Mouse (Mus musculus) cerebellum, adult 2 months (tissue): Measurements from ENCODE around the gene Mrpl51.

Source experiments
- CTCF ChIP-seq: fragments of 200-500 bp; IDR thresholded peaks from 2 replicates; pipeline ENCODE4 v1.5.1; 2011; ENCODE audit warnings: low read depth, mild to moderate bottlenecking, control low read depth, low read length, moderate library complexity, borderline replicate concordance; ENCODE audit not compliant: insufficient read depth
- POLR2A ChIP-seq: fragments of 200-500 bp; IDR thresholded peaks from 2 replicates; pipeline ENCODE4 v1.6.1; 2011; ENCODE audit warnings: low read length, control low read depth, borderline replicate concordance; ENCODE audit not compliant: insufficient read depth

GRCm38 (mm10) chr6:125213715-125214114 lies 22.1 kb downstream of the Mrpl51 start:
- TF ChIP-seq POLR2A (no peak), CTCF (no peak)
